Mouse (Mus musculus): ENCODE measurements around the gene AI467606. TPM values are rescaled to one million over a fixed set of nuclear protein-coding genes. Genes with fewer than 3 reads are reported as not detected.

Gene AI467606
- total and polyA plus RNA-seq, 3 experiments: 51.1 to 101 (median 79.4) TPM

- H3K9ac ChIP-seq (ENCODE audit: control insufficient read depth, low read depth, low read length, poor library complexity, severe bottlenecking): peak overlapping the region; percentile 65
- no peak for TF ChIP-seq POLR2AphosphoS5 (IDR thresholded peaks at IDR 0.05; ENCODE audit: borderline replicate concordance, low read depth, low read length)
- no peak for TF ChIP-seq ZC3H11A (IDR thresholded peaks at IDR 0.05; ENCODE audit: low read depth, low read length)
- TF ChIP-seq UBTF (IDR thresholded peaks at IDR 0.05; ENCODE audit: borderline replicate concordance, insufficient read depth, low read depth, low read length): no peak
- peak; percentile 78 for TF ChIP-seq TAL1 (IDR thresholded peaks at IDR 0.05; ENCODE audit: low read length)
- TF ChIP-seq ETS1 (IDR thresholded peaks at IDR 0.05; ENCODE audit: low read depth, low read length): peak; percentile 91
- TF ChIP-seq ZKSCAN1 (IDR thresholded peaks at IDR 0.05; ENCODE audit: low read depth, low read length): no peak
- TF ChIP-seq NELFE (IDR thresholded peaks at IDR 0.05; ENCODE audit: low read depth, low read length): peak; percentile 66
- TF ChIP-seq NRF1 (IDR thresholded peaks at IDR 0.05; ENCODE audit: insufficient read depth, low read depth, low read length, poor library complexity, severe bottlenecking): no peak
- TF ChIP-seq TCF12 (IDR thresholded peaks at IDR 0.05; ENCODE audit: low read depth, low read length): peak; percentile 92
- TF ChIP-seq HCFC1 (IDR thresholded peaks at IDR 0.05; ENCODE audit: low read depth, low read length): no peak; the same call in 1 of the 2 replicates
- peak; percentile 76 for TF ChIP-seq POLR2AphosphoS2 (IDR thresholded peaks at IDR 0.05; ENCODE audit: low read length)
- TF ChIP-seq ELF1 (IDR thresholded peaks at IDR 0.05; ENCODE audit: low read depth, low read length): no peak
- no peak for TF ChIP-seq ZNF384 (IDR thresholded peaks at IDR 0.05; ENCODE audit: low read depth, low read length)
- TF ChIP-seq CHD2 (IDR thresholded peaks at IDR 0.05; ENCODE audit: low read length): no peak
- peak; percentile 84 for TF ChIP-seq USF1 (IDR thresholded peaks at IDR 0.05; ENCODE audit: low read depth, low read length)
- TF ChIP-seq CTCF (IDR thresholded peaks at IDR 0.05 in 2 of 3, conservative IDR thresholded peaks at IDR 0.05 in 1 of 3; ENCODE audit: control insufficient read depth in 1 of 3, insufficient read depth in 1 of 3, low read depth in 2 of 3, low read length in 3 of 3, poor library complexity in 1 of 3, severe bottlenecking in 1 of 3): no peak
- peak; percentile 87; the same call in 1 of the 2 replicates for TF ChIP-seq MYB (IDR thresholded peaks at IDR 0.05; ENCODE audit: low read depth, low read length)
- peak; percentile 12; the same call in 1 of the 2 replicates for TF ChIP-seq MYC (IDR thresholded peaks at IDR 0.05; ENCODE audit: low read depth, low read length)
- peak; percentile 70; the same call in 1 of the 2 replicates for TF ChIP-seq MXI1 (IDR thresholded peaks at IDR 0.05; ENCODE audit: low read depth, low read length)
- peak; percentile 74; the same call in 1 of the 2 replicates for TF ChIP-seq RCOR1 (IDR thresholded peaks at IDR 0.05; ENCODE audit: low read depth, low read length)
- no peak; the same call in 1 of the 2 replicates for TF ChIP-seq MAX (IDR thresholded peaks at IDR 0.05; ENCODE audit: low read length)
- no peak for TF ChIP-seq MAFK (IDR thresholded peaks at IDR 0.05; ENCODE audit: borderline replicate concordance, low read depth, low read length)
- no peak for TF ChIP-seq KAT2A (conservative IDR thresholded peaks at IDR 0.05; ENCODE audit: low read depth, low read length)
- TF ChIP-seq ZMIZ1 (IDR thresholded peaks at IDR 0.05; ENCODE audit: low read depth, low read length): peak; percentile 36; the same call in 1 of the 2 replicates
- TF ChIP-seq SIN3A (IDR thresholded peaks at IDR 0.05; ENCODE audit: low read length): peak; percentile 96
- TF ChIP-seq MAZ (IDR thresholded peaks at IDR 0.05; ENCODE audit: low read depth, low read length): no peak
- TF ChIP-seq JUND (IDR thresholded peaks at IDR 0.05; ENCODE audit: low read depth, low read length): peak; percentile 50; the same call in 1 of the 2 replicates
- peak; percentile 77 for TF ChIP-seq TBP (IDR thresholded peaks at IDR 0.05; ENCODE audit: low read depth, low read length)
- peak; percentile 93 to 97 for TF ChIP-seq EP300 (IDR thresholded peaks at IDR 0.05; ENCODE audit: low read depth in 1 of 2, low read length in 2 of 2)
- TF ChIP-seq E2F4 (IDR thresholded peaks at IDR 0.05; ENCODE audit: borderline replicate concordance, low read depth, low read length): no peak
- no peak for TF ChIP-seq MEF2A (IDR thresholded peaks at IDR 0.05; ENCODE audit: extremely low read depth, insufficient replicate concordance, low read depth, low read length, poor library complexity, severe bottlenecking)
- no peak for TF ChIP-seq RAD21 (IDR thresholded peaks at IDR 0.05; ENCODE audit: low read depth, low read length)
- no peak for TF ChIP-seq USF2 (IDR thresholded peaks at IDR 0.05; ENCODE audit: borderline replicate concordance in 1 of 2, insufficient read depth in 1 of 2, low read depth in 1 of 2, low read length in 2 of 2)
- TF ChIP-seq BHLHE40 (IDR thresholded peaks at IDR 0.05; ENCODE audit: borderline replicate concordance, low read depth, low read length): peak; percentile 85
- no peak for TF ChIP-seq SMC3 (IDR thresholded peaks at IDR 0.05; ENCODE audit: low read depth, low read length)
- TF ChIP-seq CHD1 (IDR thresholded peaks at IDR 0.05; ENCODE audit: low read depth, low read length): no peak
- peak in 1 of 2 experiments; percentile 76; a peak in 2 of 4 replicates for TF ChIP-seq POLR2A (IDR thresholded peaks at IDR 0.05; ENCODE audit: control insufficient read depth in 1 of 2, insufficient read depth in 1 of 2, low read depth in 1 of 2, low read length in 2 of 2, poor library complexity in 1 of 2)
These were observed 47.9 kb downstream of the AI467606 start for GRCm38 (mm10) chr7:127139100-127139499.

More at GRCm38 (mm10) chr7:127139100-127139499, 47.9 kb downstream of the AI467606 start:
- DNase-seq (ENCODE audit: low read depth, low spot score): peak; percentile 86
- peaks cover 43% of the 10 kb centered on the region for H3K79me2 ChIP-seq (ENCODE audit: control insufficient read depth, insufficient read depth, low read length, poor library complexity)
- H3K4me3 ChIP-seq (ENCODE audit: control insufficient read depth in 1 of 2, insufficient read depth in 1 of 2, low read depth in 2 of 2, low read length in 2 of 2): peak overlapping the region in 1 of 2 experiments; percentile 18; a peak in 2 of 4 replicates
- peaks cover 17 to 57% of the 10 kb centered on the region in 2 experiments for H3K4me1 ChIP-seq (ENCODE audit: control insufficient read depth in 1 of 2, insufficient read depth in 2 of 2, low read length in 2 of 2)
- peak overlapping the region; percentile 99 for H3K27ac ChIP-seq (ENCODE audit: control insufficient read depth, low read depth, low read length)
- peaks cover 0 to 45% of the 10 kb centered on the region in 2 experiments; a peak in 3 of 4 replicates for H3K36me3 ChIP-seq (ENCODE audit: control insufficient read depth in 1 of 2, insufficient read depth in 2 of 2, low read length in 2 of 2)
- no peaks in the 10 kb centered on the region for H3K9me3 ChIP-seq (replicated peaks; ENCODE audit: insufficient read depth, low read length)
- no peaks in the 10 kb centered on the region for H3K27me3 ChIP-seq (ENCODE audit: control insufficient read depth in 1 of 2, insufficient read depth in 2 of 2, low read length in 2 of 2)

Measured in MEL (cell line).